Mouse (Mus musculus) embryonic facial prominence, embryonic 14.5 days (tissue): ENCODE results near the gene Agpat2. TPM values are rescaled to one million over a fixed set of nuclear protein-coding genes. Genes with fewer than 3 reads are reported as not detected.
A peak's percentile ranks its signal among the peaks of the same experiment; 100 is the strongest.

Source experiments
- ATAC-seq: fragments of 200-750 bp; cut with Nextera tagmentation; 2 replicates; pipeline ENCODE4 v1.8.0; 2017; ENCODE audit warnings: low read depth, moderate number of reproducible peaks, moderate TSS enrichment
- DNase-seq: peaks from one replicate; pipeline ENCODE4 v3.0.0-alpha.2; 2015; ENCODE audit warnings: low spot score
- H3K27ac ChIP-seq: fragments of 300-500 bp; sonication (generic); replicated peaks from 2 replicates; pipeline ENCODE4 v1.5.1; 2014; ENCODE audit warnings: low read depth, mild to moderate bottlenecking, low read length, moderate library complexity
- H3K27me3 ChIP-seq: fragments of 300-500 bp; sonication (generic); replicated peaks from 2 replicates; pipeline ENCODE4 v1.6.1; 2014; ENCODE audit warnings: low read length; ENCODE audit not compliant: control insufficient read depth, insufficient read depth
- H3K36me3 ChIP-seq: fragments of 300-500 bp; sonication (generic); 2 replicates; pipeline ENCODE4 v1.6.1; 2014; ENCODE audit warnings: low read length, mixed read lengths; ENCODE audit not compliant: control insufficient read depth, insufficient read depth
- H3K4me1 ChIP-seq: fragments of 300-500 bp; sonication (generic); 2 replicates; pipeline ENCODE4 v1.6.1; 2014; ENCODE audit warnings: antibody characterized with exemption, low read length; ENCODE audit not compliant: control insufficient read depth, insufficient read depth
- H3K4me2 ChIP-seq: fragments of 300-500 bp; sonication (generic); 2 replicates; pipeline ENCODE4 v1.6.1; 2014; ENCODE audit warnings: low read depth, mild to moderate bottlenecking, low read length, moderate library complexity, mixed read lengths
- H3K4me3 ChIP-seq: fragments of 300-500 bp; sonication (generic); 2 replicates; pipeline ENCODE4 v1.5.1; 2014; ENCODE audit warnings: low read depth, mild to moderate bottlenecking, low read length
- H3K9ac ChIP-seq: fragments of 300-500 bp; sonication (generic); 2 replicates; pipeline ENCODE4 v1.6.1; 2014; ENCODE audit warnings: low read depth, mild to moderate bottlenecking, low read length, moderate library complexity, mixed read lengths
- H3K9me3 ChIP-seq: fragments of 300-500 bp; sonication (generic); 2 replicates; pipeline ENCODE4 v1.6.1; 2016; ENCODE audit warnings: low read length; ENCODE audit not compliant: control insufficient read depth
- WGBS: fragments of 180-500 bp; shearing (Covaris S2); extraction: QIAGEN DNeasy Blood & Tissue Kit; methylation state at CpG from one replicate; pipeline ENCODE4 v1.1.7; 2014; 5-methylcytosine and 5-hydroxymethylcytosine counted together
- polyA plus RNA-seq: library from polyadenylated mRNA; unstranded; fragments of >200 nt; fragmentation: Nextera tagmentation; extraction: Ambion mirVana; gene quantifications from 2 replicates; pipeline ENCODE4 v1.2.1, GENCODE M21; 2014

Gene Agpat2
- polyA plus RNA-seq, 1 experiment from 2014 or later, result 25.1 TPM

- no peak overlapping the region for H3K9ac ChIP-seq
- no peaks in the 10 kb centered on the region for H3K27me3 ChIP-seq
- peaks cover 20% of the 10 kb centered on the region for H3K4me1 ChIP-seq
- DNase-seq, result peak; percentile 82
- no peaks in the 10 kb centered on the region for H3K36me3 ChIP-seq
- H3K4me3 ChIP-seq, result no peak overlapping the region
- ATAC-seq, result peak; percentile 56; the same call in 1 of the 2 replicates
- peak overlapping the region; percentile 28; the same call in 1 of the 2 replicates for H3K27ac ChIP-seq
- H3K4me2 ChIP-seq, result no peak overlapping the region
- 65% methylated on average over 12 of the region's 12 CpGs for WGBS
- H3K9me3 ChIP-seq, result no peaks in the 10 kb centered on the region
Measured at GRCm38 (mm10) chr2:26573396-26573795, 30.8 kb downstream of the Agpat2 start.

- DNase-seq (no peak), ATAC-seq (no peak)
- no peaks in the 10 kb centered on the region for H3K36me3 ChIP-seq
- no peaks in the 10 kb centered on the region for H3K27me3 ChIP-seq
- 59% methylated on average over 5 of the region's 5 CpGs for WGBS
- no peaks in the 10 kb centered on the region for H3K9me3 ChIP-seq
- H3K4me1 ChIP-seq, result peaks cover 18% of the 10 kb centered on the region
- 0 out of 2 replicates have a peak overlapping the region, but pooled peaks have one; percentile 8 for H3K9ac ChIP-seq
- no peak overlapping the region for H3K4me3 ChIP-seq
- H3K4me2 ChIP-seq, result no peak overlapping the region
- no peak overlapping the region for H3K27ac ChIP-seq
Measured at GRCm38 (mm10) chr2:26571826-26572225, 32.4 kb downstream of the Agpat2 start.

GRCm38 (mm10) chr2:26571400-26571799 is 32.8 kb downstream of the Agpat2 start:
- Histone ChIP-seq H3K36me3 (no peaks in the 10 kb centered on the region), H3K4me1 (peaks cover 18% of the 10 kb centered on the region), H3K9ac (no peak overlapping the region), H3K4me3 (no peak overlapping the region), H3K4me2 (no peak overlapping the region), H3K27me3 (no peaks in the 10 kb centered on the region), H3K27ac (0 out of 2 replicates have a peak overlapping the region, but pooled peaks have one; percentile 39), H3K9me3 (no peaks in the 10 kb centered on the region)
- no peak for ATAC-seq
- DNase-seq, result no peak
- 79% methylated on average over 9 of the region's 9 CpGs for WGBS

GRCm38 (mm10) chr2:26570034-26570433 is 34.2 kb downstream of the Agpat2 start:
- WGBS, result 9% methylated on average over 3 of the region's 3 CpGs
- DNase-seq (no peak), ATAC-seq (0 out of 2 replicates have a peak, but pooled peaks have one; percentile 11)
- no peak overlapping the region for H3K27ac ChIP-seq
- H3K4me2 ChIP-seq, result no peak overlapping the region
- peaks cover 18% of the 10 kb centered on the region for H3K4me1 ChIP-seq
- 0 out of 2 replicates have a peak overlapping the region, but pooled peaks have one; percentile 8 for H3K9ac ChIP-seq
- H3K4me3 ChIP-seq, result no peak overlapping the region
- no peaks in the 10 kb centered on the region for H3K36me3 ChIP-seq
- no peaks in the 10 kb centered on the region for H3K9me3 ChIP-seq
- H3K27me3 ChIP-seq, result no peaks in the 10 kb centered on the region

- Histone ChIP-seq H3K4me1 (no peaks in the 10 kb centered on the region), H3K36me3 (no peaks in the 10 kb centered on the region), H3K4me2 (no peak overlapping the region), H3K4me3 (no peak overlapping the region), H3K27ac (no peak overlapping the region), H3K9ac (no peak overlapping the region), H3K9me3 (no peaks in the 10 kb centered on the region), H3K27me3 (no peaks in the 10 kb centered on the region)
- 23% methylated on average over 4 of the region's 4 CpGs for WGBS
- ATAC-seq (peak; percentile 70), DNase-seq (peak; percentile 49)
Measured at GRCm38 (mm10) chr2:26566221-26566620, 38.0 kb downstream of the Agpat2 start.

GRCm38 (mm10) chr2:26561351-26562016 is 42.7 kb downstream of the Agpat2 start:
- Histone ChIP-seq H3K4me2 (no peak overlapping the region), H3K27me3 (no peaks in the 10 kb centered on the region), H3K9ac (no peak overlapping the region), H3K27ac (no peak overlapping the region), H3K36me3 (no peaks in the 10 kb centered on the region), H3K9me3 (no peaks in the 10 kb centered on the region), H3K4me1 (no peaks in the 10 kb centered on the region), H3K4me3 (no peak overlapping the region)
- 37% methylated on average over 6 of the region's 6 CpGs for WGBS
- ATAC-seq (peak; percentile 79), DNase-seq (peak; percentile 83)

- Histone ChIP-seq H3K4me2 (no peak overlapping the region), H3K27ac (no peak overlapping the region), H3K4me3 (no peak overlapping the region), H3K9ac (no peak overlapping the region), H3K4me1 (no peaks in the 10 kb centered on the region), H3K36me3 (no peaks in the 10 kb centered on the region), H3K27me3 (no peaks in the 10 kb centered on the region), H3K9me3 (no peaks in the 10 kb centered on the region)
- ATAC-seq, result no peak
- no peak for DNase-seq
- 85% methylated on average over 4 of the region's 5 CpGs for WGBS
Measured at GRCm38 (mm10) chr2:26560506-26560905, 43.7 kb downstream of the Agpat2 start.

- no peaks in the 10 kb centered on the region for H3K9me3 ChIP-seq
- 63% methylated on average over 4 of the region's 4 CpGs for WGBS
- H3K4me3 ChIP-seq, result no peak overlapping the region
- H3K4me2 ChIP-seq, result no peak overlapping the region
- no peak for DNase-seq
- no peaks in the 10 kb centered on the region for H3K36me3 ChIP-seq
- H3K4me1 ChIP-seq, result no peaks in the 10 kb centered on the region
- no peak overlapping the region for H3K27ac ChIP-seq
- ATAC-seq, result no peak
- H3K27me3 ChIP-seq, result no peaks in the 10 kb centered on the region
- H3K9ac ChIP-seq, result no peak overlapping the region
Measured at GRCm38 (mm10) chr2:26556535-26556993, 47.7 kb downstream of the Agpat2 start.

- DNase-seq (no peak), ATAC-seq (no peak)
- no peaks in the 10 kb centered on the region for H3K36me3 ChIP-seq
- no peak overlapping the region for H3K9ac ChIP-seq
- WGBS, result 66% methylated on average over 4 of the region's 4 CpGs
- H3K4me1 ChIP-seq, result peaks cover 8% of the 10 kb centered on the region
- no peak overlapping the region for H3K27ac ChIP-seq
- no peaks in the 10 kb centered on the region for H3K9me3 ChIP-seq
- no peak overlapping the region for H3K4me2 ChIP-seq
- H3K4me3 ChIP-seq, result no peak overlapping the region
- H3K27me3 ChIP-seq, result no peaks in the 10 kb centered on the region
Measured at GRCm38 (mm10) chr2:26555076-26555475, 49.1 kb downstream of the Agpat2 start.
